Mouse (Mus musculus) CH12.LX (cell line): Measurements from ENCODE around the gene Rilp. TPM values are rescaled to one million over a fixed set of nuclear protein-coding genes. Genes with fewer than 3 reads are reported as not detected.
A peak's percentile ranks its signal among the peaks of the same experiment; 100 is the strongest.

Experiments used
- DNase-seq: peaks from one replicate; pipeline ENCODE4 v3.0.0-alpha.2; 2013; ENCODE audit errors: extremely low read depth
- H3K27ac ChIP-seq: 2 replicates; pipeline ENCODE4 v1.5.1; 2012; ENCODE audit warnings: low read depth, mild to moderate bottlenecking, control low read depth, moderate library complexity; ENCODE audit not compliant: insufficient read depth
- H3K27me3 ChIP-seq: replicated peaks from 2 replicates; pipeline ENCODE3; 2012; ENCODE audit warnings: inconsistent platforms
- H3K36me3 ChIP-seq, 2 experiments: replicated peaks in 1 of 2; 2 replicates each; pipeline versions ENCODE3 to v1.6.1; 2012; ENCODE audit warnings: inconsistent platforms in 1 of 2, low read length in 1 of 2, mild to moderate bottlenecking in 1 of 2, mixed read lengths in 1 of 2, moderate library complexity in 1 of 2; ENCODE audit not compliant: control insufficient read depth in 1 of 2, insufficient read depth in 1 of 2
- H3K4me1 ChIP-seq, 2 experiments: 2 replicates each; pipeline ENCODE4 v1.6.1; 2012; ENCODE audit warnings: inconsistent platforms in 1 of 2, moderate library complexity in 1 of 2; ENCODE audit not compliant: insufficient read depth in 2 of 2, control insufficient read depth in 1 of 2
- H3K4me2 ChIP-seq: 2 replicates; pipeline ENCODE4 v1.6.1; 2012; ENCODE audit warnings: low read depth, mild to moderate bottlenecking, control low read depth; ENCODE audit not compliant: poor library complexity, insufficient read depth, severe bottlenecking
- H3K4me3 ChIP-seq, 3 experiments: fragments of 150-350 bp in 1 of 3; sonication (generic) in 1 of 3; replicated peaks in 1 of 3; 2 replicates each; pipeline versions ENCODE3 to v1.5.1; 2011 to 2012; ENCODE audit warnings: low read depth in 2 of 3, low read length in 2 of 3, mild to moderate bottlenecking in 2 of 3, moderate library complexity in 2 of 3, control low read depth in 1 of 3, improper control_type of control experiment in 1 of 3, inconsistent platforms in 1 of 3, mixed read lengths in 1 of 3; ENCODE audit not compliant: poor library complexity in 1 of 3
- H3K79me2 ChIP-seq: replicated peaks from 2 replicates; pipeline ENCODE4 v1.6.1; 2012; ENCODE audit warnings: mild to moderate bottlenecking, moderate library complexity; ENCODE audit not compliant: control insufficient read depth, poor library complexity, insufficient read depth, severe bottlenecking; ENCODE audit errors: extremely low read depth
- H3K9ac ChIP-seq: 2 replicates; pipeline ENCODE4 v1.6.1; 2012; ENCODE audit warnings: low read depth, mild to moderate bottlenecking, control low read depth, moderate library complexity; ENCODE audit not compliant: insufficient read depth
- H3K9me3 ChIP-seq: replicated peaks from 2 replicates; pipeline ENCODE3; 2012; ENCODE audit warnings: low read length, inconsistent platforms, mixed read lengths
- BHLHE40 ChIP-seq: IDR thresholded peaks from 2 replicates; pipeline ENCODE4 v1.6.1; 2011; ENCODE audit warnings: mild to moderate bottlenecking, low read depth, low read length, improper control_type of control experiment
- CHD2 ChIP-seq: IDR thresholded peaks from 2 replicates; pipeline ENCODE4 v1.6.1; 2011; ENCODE audit warnings: low read length, improper control_type of control experiment
- E2F4 ChIP-seq: IDR thresholded peaks from 2 replicates; pipeline ENCODE4 v1.6.1; 2011; ENCODE audit warnings: low read depth, low read length, improper control_type of control experiment; ENCODE audit not compliant: insufficient replicate concordance
- ELF1 ChIP-seq: IDR thresholded peaks from 2 replicates; pipeline ENCODE4 v1.6.1; 2014; ENCODE audit warnings: low read depth, mild to moderate bottlenecking, inconsistent platforms, low read length, improper control_type of control experiment
- EP300 ChIP-seq: IDR thresholded peaks from 2 replicates; pipeline ENCODE4 v1.6.1; 2011; ENCODE audit warnings: low read length, improper control_type of control experiment
- ETS1 ChIP-seq: conservative IDR thresholded peaks from 2 replicates; pipeline ENCODE4 v1.6.1; 2012; ENCODE audit warnings: low read depth, mild to moderate bottlenecking, inconsistent platforms, low read length, improper control_type of control experiment, moderate library complexity
- GABPA ChIP-seq: IDR thresholded peaks from 2 replicates; pipeline ENCODE4 v1.6.1; 2012; ENCODE audit warnings: low read depth, low read length, improper control_type of control experiment, inconsistent platforms; ENCODE audit not compliant: insufficient replicate concordance
- HCFC1 ChIP-seq: IDR thresholded peaks from 2 replicates; pipeline ENCODE4 v1.6.1; 2012; ENCODE audit warnings: low read depth, mild to moderate bottlenecking, inconsistent platforms, low read length, improper control_type of control experiment
- IRF4 ChIP-seq: IDR thresholded peaks from 2 replicates; pipeline ENCODE4 v1.6.1; 2014; ENCODE audit warnings: low read depth, mild to moderate bottlenecking, inconsistent platforms, low read length, improper control_type of control experiment
- JUN ChIP-seq: IDR thresholded peaks from 2 replicates; pipeline ENCODE4 v1.6.1; 2011; ENCODE audit warnings: low read depth, mild to moderate bottlenecking, low read length, improper control_type of control experiment, moderate library complexity; ENCODE audit not compliant: insufficient read depth
- KAT2A ChIP-seq: IDR thresholded peaks from 2 replicates; pipeline ENCODE4 v1.6.1; 2012; ENCODE audit warnings: low read length, improper control_type of control experiment, inconsistent platforms; ENCODE audit not compliant: insufficient replicate concordance
- MAFK ChIP-seq: IDR thresholded peaks from 2 replicates; pipeline ENCODE4 v1.6.1; 2011; ENCODE audit warnings: low read length, improper control_type of control experiment; ENCODE audit not compliant: insufficient replicate concordance
- MAZ ChIP-seq: IDR thresholded peaks from 2 replicates; pipeline ENCODE4 v1.6.1; 2012; ENCODE audit warnings: low read depth, mild to moderate bottlenecking, inconsistent platforms, low read length, improper control_type of control experiment, moderate library complexity
- MEF2A ChIP-seq: IDR thresholded peaks from 2 replicates; pipeline ENCODE4 v1.6.1; 2014; ENCODE audit warnings: low read depth, mild to moderate bottlenecking, inconsistent platforms, low read length, improper control_type of control experiment, borderline replicate concordance
- MXI1 ChIP-seq: IDR thresholded peaks from 2 replicates; pipeline ENCODE4 v1.6.1; 2011; ENCODE audit warnings: mild to moderate bottlenecking, low read depth, low read length, improper control_type of control experiment
- NELFE ChIP-seq: IDR thresholded peaks from 2 replicates; pipeline ENCODE4 v1.6.1; 2011; ENCODE audit warnings: low read depth, low read length, improper control_type of control experiment
- NRF1 ChIP-seq: IDR thresholded peaks from 2 replicates; pipeline ENCODE4 v1.6.1; 2014; ENCODE audit warnings: low read depth, mild to moderate bottlenecking, inconsistent platforms, low read length, improper control_type of control experiment, moderate library complexity
- PAX5 ChIP-seq: IDR thresholded peaks from 2 replicates; pipeline ENCODE4 v1.6.1; 2012; ENCODE audit warnings: low read length, inconsistent platforms, mixed read lengths
- POLR2A ChIP-seq: IDR thresholded peaks from 2 replicates; pipeline ENCODE4 v1.6.1; 2011; ENCODE audit warnings: low read depth, mild to moderate bottlenecking, improper control_type of control experiment, low read length
- RAD21 ChIP-seq: IDR thresholded peaks from 2 replicates; pipeline ENCODE4 v1.6.1; 2011; ENCODE audit warnings: low read depth, mild to moderate bottlenecking, low read length, improper control_type of control experiment, moderate library complexity
- RCOR1 ChIP-seq: conservative IDR thresholded peaks from 2 replicates; pipeline ENCODE4 v1.6.1; 2012; ENCODE audit warnings: low read depth, mild to moderate bottlenecking, inconsistent platforms, low read length, improper control_type of control experiment
- SIN3A ChIP-seq: IDR thresholded peaks from 2 replicates; pipeline ENCODE4 v1.6.1; 2012; ENCODE audit warnings: low read length, improper control_type of control experiment, inconsistent platforms
- SMC3 ChIP-seq: IDR thresholded peaks from 2 replicates; pipeline ENCODE4 v1.6.1; 2011; ENCODE audit warnings: low read depth, low read length, improper control_type of control experiment
- TBP ChIP-seq: conservative IDR thresholded peaks from 2 replicates; pipeline ENCODE4 v1.6.1; 2011; ENCODE audit warnings: low read depth, low read length, improper control_type of control experiment
- TCF12 ChIP-seq: IDR thresholded peaks from 2 replicates; pipeline ENCODE4 v1.6.1; 2014; ENCODE audit warnings: low read depth, mild to moderate bottlenecking, inconsistent platforms, low read length, improper control_type of control experiment
- UBTF ChIP-seq: IDR thresholded peaks from 2 replicates; pipeline ENCODE4 v1.6.1; 2012; ENCODE audit warnings: low read depth, mild to moderate bottlenecking, inconsistent platforms, low read length, improper control_type of control experiment, moderate library complexity
- USF1 ChIP-seq: IDR thresholded peaks from 2 replicates; pipeline ENCODE4 v1.6.1; 2014; ENCODE audit warnings: low read depth, mild to moderate bottlenecking, inconsistent platforms, low read length, improper control_type of control experiment
- ZC3H11A ChIP-seq: IDR thresholded peaks from 2 replicates; pipeline ENCODE4 v1.6.1; 2012; ENCODE audit warnings: low read depth, mild to moderate bottlenecking, inconsistent platforms, low read length, improper control_type of control experiment
- ZKSCAN1 ChIP-seq: IDR thresholded peaks from 2 replicates; pipeline ENCODE4 v1.6.1; 2012; ENCODE audit warnings: low read depth, inconsistent platforms, low read length, improper control_type of control experiment, borderline replicate concordance
- ZMIZ1 ChIP-seq: IDR thresholded peaks from 2 replicates; pipeline ENCODE4 v1.6.1; 2012; ENCODE audit warnings: low read depth, mild to moderate bottlenecking, inconsistent platforms, low read length, improper control_type of control experiment
- ZNF384 ChIP-seq: IDR thresholded peaks from 2 replicates; pipeline ENCODE4 v1.6.1; 2012; ENCODE audit warnings: low read depth, low read length, improper control_type of control experiment, inconsistent platforms
- dilution Hi-C: fragments of 300-500 bp; cut with MboI; formaldehyde crosslinking; loops from 2 replicates; pipeline ENCODE4 v1.14.3; 2020; ENCODE audit warnings: low sequenced_read_pairs; ENCODE audit not compliant: extremely low pct_unique_long_range_greater_than_20kb, extremely low pct_ligation_motif_present
- in situ Hi-C: fragments of 300-500 bp; cut with MboI; formaldehyde crosslinking; loops from 3 replicates; pipeline ENCODE4 v1.14.3; 2019; ENCODE audit warnings: low sequenced_read_pairs, low pct_ligation_motif_present, low pct_unique_long_range_greater_than_20kb, mixed read lengths
- polyA plus RNA-seq: library from polyadenylated mRNA; unstranded; fragments of >175 nt; gene quantifications from 2 replicates; pipeline ENCODE4 v1.2.1, GENCODE M21; 2012; ENCODE audit warnings: low read depth; ENCODE audit not compliant: insufficient read length
- total RNA-seq, 2 experiments: library from RNA; depleted of rRNA; stranded (reverse); fragments of 300-350 nt in 1 of 2; fragments of >200 nt in 1 of 2; gene quantifications; 2 replicates each; pipeline ENCODE4 v1.2.3; 2012 to 2014

Gene Rilp
- total and polyA plus RNA-seq, 3 experiments, result 0.17 to 1.1 (median 0.72) TPM

- Histone ChIP-seq H3K4me2 (no peak overlapping the region), H3K9me3 (no peaks in the 10 kb centered on the region), H3K4me3 (no peak overlapping the region), H3K79me2 (no peaks in the 10 kb centered on the region), H3K27ac (no peak overlapping the region), H3K4me1 (peaks cover 5 to 34% of the 10 kb centered on the region in 2 experiments; a peak in 3 of 4 replicates), H3K9ac (no peak overlapping the region), H3K36me3 (peaks cover 5 to 29% of the 10 kb centered on the region in 2 experiments), H3K27me3 (no peaks in the 10 kb centered on the region)
- dilution Hi-C loops (no loop called here), in situ Hi-C loops (loop anchor here (5.0 kb wide), 1 partner anchor 43 kb away; no protein-coding TSS in a partner anchor)
- TF ChIP-seq UBTF (no peak), ZMIZ1 (no peak), RAD21 (no peak), MXI1 (no peak)
- DNase-seq, result no peak
Observed at GRCm38 (mm10) chr11:75529771-75530170, 19.9 kb downstream of the Rilp start.

- H3K36me3 ChIP-seq, result peaks cover 2 to 28% of the 10 kb centered on the region in 2 experiments
- dilution Hi-C loops, result no loop called here
- in situ Hi-C loops, result loop anchor here (5.0 kb wide), 1 partner anchor 42 kb away; no protein-coding TSS in a partner anchor
- no peaks in the 10 kb centered on the region for H3K9me3 ChIP-seq
- no peaks in the 10 kb centered on the region for H3K79me2 ChIP-seq
- H3K4me2 ChIP-seq, result peak overlapping the region; percentile 83
- DNase-seq, result peak; percentile 91
- H3K4me1 ChIP-seq, result peaks cover 5 to 39% of the 10 kb centered on the region in 2 experiments; a peak in 3 of 4 replicates
- peak overlapping the region; percentile 31; the same call in 1 of the 2 replicates for H3K9ac ChIP-seq
- peak overlapping the region; percentile 57 to 80 (median 71) for H3K4me3 ChIP-seq
- H3K27ac ChIP-seq, result no peak overlapping the region
- no peaks in the 10 kb centered on the region for H3K27me3 ChIP-seq
- TF ChIP-seq SIN3A (peak; percentile 86), MEF2A (0 out of 2 replicates have a peak, but pooled peaks have one; percentile 59), IRF4 (peak; percentile 57), POLR2A (no peak), ZMIZ1 (0 out of 2 replicates have a peak, but pooled peaks have one; percentile 18), UBTF (no peak), JUN (no peak), CHD2 (no peak), RAD21 (peak; percentile 99), E2F4 (no peak), KAT2A (no peak), GABPA (no peak), TCF12 (no peak), EP300 (no peak), BHLHE40 (0 out of 2 replicates have a peak, but pooled peaks have one; percentile 8), NELFE (peak; percentile 76; the same call in 1 of the 2 replicates), ELF1 (0 out of 2 replicates have a peak, but pooled peaks have one; percentile 31), NRF1 (0 out of 2 replicates have a peak, but pooled peaks have one; percentile 35), ETS1 (no peak; the same call in 1 of the 2 replicates), RCOR1 (no peak), ZKSCAN1 (peak; percentile 80), MXI1 (peak; percentile 86), PAX5 (no peak), USF1 (no peak), ZNF384 (peak; percentile 33; the same call in 1 of the 2 replicates), SMC3 (peak; percentile 100), HCFC1 (peak; percentile 19; the same call in 1 of the 2 replicates), TBP (no peak), MAZ (no peak), MAFK (peak; percentile 77), ZC3H11A (peak; percentile 96)
Observed at GRCm38 (mm10) chr11:75530325-75530724, 20.4 kb downstream of the Rilp start.
